Mouse (Mus musculus) midbrain, embryonic 15.5 days (tissue): ENCODE results near the gene Gng11. TPM values are rescaled to one million over a fixed set of nuclear protein-coding genes. Genes with fewer than 3 reads are reported as not detected.

Experiments used
- ATAC-seq: fragments of 200-750 bp; cut with Nextera tagmentation; replicated peaks from 2 replicates; pipeline ENCODE4 v1.8.0; 2017; ENCODE audit warnings: moderate TSS enrichment
- H3K27ac ChIP-seq: fragments of 300-500 bp; sonication (generic); 2 replicates; pipeline ENCODE4 v1.5.1; 2015; ENCODE audit warnings: mild to moderate bottlenecking, inconsistent platforms
- H3K27me3 ChIP-seq: fragments of 300-500 bp; sonication (generic); replicated peaks from 2 replicates; pipeline ENCODE4 v1.6.1; 2015; ENCODE audit warnings: inconsistent platforms
- H3K36me3 ChIP-seq: fragments of 300-500 bp; sonication (generic); replicated peaks from 2 replicates; pipeline ENCODE4 v1.6.1; 2015; ENCODE audit warnings: inconsistent platforms
- H3K4me1 ChIP-seq: fragments of 300-500 bp; sonication (generic); 2 replicates; pipeline ENCODE4 v1.6.1; 2015; ENCODE audit warnings: inconsistent platforms
- H3K4me2 ChIP-seq: fragments of 300-500 bp; sonication (generic); 2 replicates; pipeline ENCODE4 v1.6.1; 2015; ENCODE audit warnings: inconsistent platforms, mild to moderate bottlenecking, moderate library complexity
- H3K4me3 ChIP-seq: fragments of 300-500 bp; sonication (generic); 2 replicates; pipeline ENCODE4 v1.5.1; 2015; ENCODE audit warnings: mild to moderate bottlenecking, inconsistent platforms
- H3K9ac ChIP-seq: fragments of 300-500 bp; sonication (generic); 2 replicates; pipeline ENCODE4 v1.6.1; 2015; ENCODE audit warnings: mild to moderate bottlenecking, inconsistent platforms
- H3K9me3 ChIP-seq: fragments of 300-500 bp; sonication (generic); 2 replicates; pipeline ENCODE4 v1.6.1; 2016; ENCODE audit warnings: inconsistent platforms
- WGBS: fragments of 180-500 bp; shearing (Covaris S2); methylation state at CpG from one replicate; pipeline ENCODE4 v1.1.7; 2015; ENCODE audit warnings: mixed read lengths; 5-methylcytosine and 5-hydroxymethylcytosine counted together
- polyA plus RNA-seq: library from polyadenylated mRNA; unstranded; fragments of >200 nt; fragmentation: Nextera tagmentation; extraction: Ambion mirVana; gene quantifications from 2 replicates; pipeline ENCODE4 v1.2.1, GENCODE M21; 2015

Gng11 gene
- polyA plus RNA-seq: 23.8 and 25.2 TPM in 2 replicates

- Histone ChIP-seq H3K4me1 (peaks cover 5% of the 10 kb centered on the region), H3K27me3 (no peaks in the 10 kb centered on the region), H3K9ac (peak within 1 kb of the TSS; percentile 27), H3K4me2 (peak within 1 kb of the TSS; percentile 53), H3K4me3 (peak within 1 kb of the TSS; percentile 26), H3K36me3 (no peaks in the 10 kb centered on the region), H3K9me3 (no peaks in the 10 kb centered on the region), H3K27ac (peak within 1 kb of the TSS; percentile 50; the same call in 1 of the 2 replicates)
- ATAC-seq: peak; percentile 56; the same call in 1 of the 2 replicates
- under 1% methylated on average over 19 of the region's 19 CpGs for WGBS
These were observed at the start of gene Gng11 for GRCm38 (mm10) chr6:4003890-4004306. TSS of gene Gng11 (plus strand) at chr6:4003904.

- Histone ChIP-seq H3K36me3 (no peaks in the 10 kb centered on the region), H3K27ac (no peak overlapping the region), H3K4me2 (no peak overlapping the region), H3K9me3 (no peaks in the 10 kb centered on the region), H3K4me1 (no peaks in the 10 kb centered on the region), H3K9ac (no peak overlapping the region), H3K4me3 (no peak overlapping the region), H3K27me3 (no peaks in the 10 kb centered on the region)
- no peak for ATAC-seq
- WGBS: 18% methylated on average over 4 of the region's 4 CpGs
These were observed 48.7 kb upstream of the Gng11 start for GRCm38 (mm10) chr6:3954969-3955368.

GRCm38 (mm10) chr6:3967676-3968626 is 35.8 kb upstream of the Gng11 start:
- Histone ChIP-seq H3K27ac (no peak overlapping the region), H3K9ac (no peak overlapping the region), H3K9me3 (no peaks in the 10 kb centered on the region), H3K4me1 (no peaks in the 10 kb centered on the region), H3K36me3 (no peaks in the 10 kb centered on the region), H3K4me2 (peak overlapping the region; percentile 36), H3K4me3 (peak overlapping the region; percentile 5; the same call in 1 of the 2 replicates), H3K27me3 (no peaks in the 10 kb centered on the region)
- 34% methylated on average over 31 of the region's 31 CpGs for WGBS
- ATAC-seq: no peak

GRCm38 (mm10) chr6:3973679-3974078 is 30.0 kb upstream of the Gng11 start:
- ATAC-seq: no peak
- Histone ChIP-seq H3K9me3 (no peaks in the 10 kb centered on the region), H3K27me3 (no peaks in the 10 kb centered on the region), H3K4me1 (no peaks in the 10 kb centered on the region), H3K4me2 (no peak overlapping the region), H3K9ac (no peak overlapping the region), H3K4me3 (no peak overlapping the region), H3K27ac (no peak overlapping the region), H3K36me3 (no peaks in the 10 kb centered on the region)
- WGBS: 76% methylated on average over 1 of the region's 1 CpGs

- Histone ChIP-seq H3K9ac (no peak overlapping the region), H3K36me3 (no peaks in the 10 kb centered on the region), H3K27me3 (no peaks in the 10 kb centered on the region), H3K4me1 (no peaks in the 10 kb centered on the region), H3K27ac (no peak overlapping the region), H3K9me3 (no peaks in the 10 kb centered on the region), H3K4me3 (no peak overlapping the region), H3K4me2 (no peak overlapping the region)
- WGBS: 88% methylated on average over 5 of the region's 5 CpGs
- no peak for ATAC-seq
These were observed 20.9 kb upstream of the Gng11 start for GRCm38 (mm10) chr6:3982661-3983284.

- Histone ChIP-seq H3K27ac (no peak within 1 kb of the TSS), H3K9ac (no peak within 1 kb of the TSS), H3K36me3 (no peaks in the 10 kb centered on the region), H3K4me3 (no peak within 1 kb of the TSS), H3K9me3 (no peaks in the 10 kb centered on the region), H3K4me2 (no peak within 1 kb of the TSS), H3K27me3 (no peaks in the 10 kb centered on the region), H3K4me1 (no peaks in the 10 kb centered on the region)
- 78% methylated on average over 3 of the region's 3 CpGs for WGBS
- ATAC-seq: no peak
These were observed 15.0 kb upstream of the Gng11 start, which contains the start of gene Tfpi2 for GRCm38 (mm10) chr6:3988750-3989149. TSS of gene Tfpi2 (minus strand) at chr6:3988919.

GRCm38 (mm10) chr6:3993492-3993891 is 10.2 kb upstream of the Gng11 start, which contains the start of gene Gngt1:
TSS of gene Gngt1 (plus strand) at chr6:3993792.
- ATAC-seq: no peak
- Histone ChIP-seq H3K4me1 (no peaks in the 10 kb centered on the region), H3K4me3 (no peak within 1 kb of the TSS), H3K9ac (no peak within 1 kb of the TSS), H3K4me2 (no peak within 1 kb of the TSS), H3K27me3 (no peaks in the 10 kb centered on the region), H3K27ac (no peak within 1 kb of the TSS), H3K9me3 (no peaks in the 10 kb centered on the region), H3K36me3 (no peaks in the 10 kb centered on the region)
- 86% methylated on average over 6 of the region's 6 CpGs for WGBS

- WGBS: 81% methylated on average over 4 of the region's 4 CpGs
These were observed 5.6 kb upstream of the Gng11 start for GRCm38 (mm10) chr6:3998089-3998488.

GRCm38 (mm10) chr6:3999296-3999695 is 4.4 kb upstream of the Gng11 start:
- no peak overlapping the region for H3K4me2 ChIP-seq
- no peak overlapping the region for H3K27ac ChIP-seq
- 55% methylated on average over 6 of the region's 6 CpGs for WGBS

More at GRCm38 (mm10) chr6:3998089-3998488, 5.6 kb upstream of the Gng11 start:
- no peak overlapping the region for H3K27ac ChIP-seq
- no peak for ATAC-seq
- H3K4me3 ChIP-seq: no peak overlapping the region
- H3K36me3 ChIP-seq: no peaks in the 10 kb centered on the region
- no peaks in the 10 kb centered on the region for H3K27me3 ChIP-seq
- H3K9me3 ChIP-seq: no peaks in the 10 kb centered on the region
- no peak overlapping the region for H3K9ac ChIP-seq
- no peak overlapping the region for H3K4me2 ChIP-seq
- H3K4me1 ChIP-seq: no peaks in the 10 kb centered on the region

GRCm38 (mm10) chr6:4000716-4001115 is 3.0 kb upstream of the Gng11 start:
- WGBS: 77% methylated on average over 3 of the region's 3 CpGs
- H3K27ac ChIP-seq: no peak overlapping the region
- no peak overlapping the region for H3K4me2 ChIP-seq
- no peak overlapping the region for H3K4me3 ChIP-seq
- H3K36me3 ChIP-seq: no peaks in the 10 kb centered on the region
- no peak for ATAC-seq
- H3K27me3 ChIP-seq: no peaks in the 10 kb centered on the region
- peaks cover 5% of the 10 kb centered on the region for H3K4me1 ChIP-seq
- H3K9ac ChIP-seq: no peak overlapping the region
- no peaks in the 10 kb centered on the region for H3K9me3 ChIP-seq

More at GRCm38 (mm10) chr6:3999296-3999695, 4.4 kb upstream of the Gng11 start:
- Histone ChIP-seq H3K36me3 (no peaks in the 10 kb centered on the region), H3K27me3 (no peaks in the 10 kb centered on the region), H3K4me3 (no peak overlapping the region), H3K4me1 (peaks cover 5% of the 10 kb centered on the region), H3K9ac (no peak overlapping the region), H3K9me3 (no peaks in the 10 kb centered on the region)
- no peak for ATAC-seq

GRCm38 (mm10) chr6:4003445-4003844 is 259 bp upstream of the Gng11 start:
- ATAC-seq: no peak
- Histone ChIP-seq H3K9me3 (no peaks in the 10 kb centered on the region), H3K4me3 (no peak overlapping the region), H3K4me2 (no peak overlapping the region), H3K4me1 (peaks cover 5% of the 10 kb centered on the region), H3K27me3 (no peaks in the 10 kb centered on the region), H3K9ac (no peak overlapping the region), H3K36me3 (no peaks in the 10 kb centered on the region), H3K27ac (no peak overlapping the region)
- WGBS: 54% methylated on average over 4 of the region's 4 CpGs

- Histone ChIP-seq H3K27me3 (no peaks in the 10 kb centered on the region), H3K9ac (no peak overlapping the region), H3K9me3 (no peaks in the 10 kb centered on the region), H3K36me3 (no peaks in the 10 kb centered on the region), H3K4me1 (peaks cover 5% of the 10 kb centered on the region), H3K4me3 (peak overlapping the region; percentile 26; the same call in 1 of the 2 replicates), H3K27ac (no peak overlapping the region), H3K4me2 (no peak overlapping the region)
- 75% methylated on average over 2 of the region's 2 CpGs for WGBS
- no peak for ATAC-seq
These were observed 1.1 kb downstream of the Gng11 start for GRCm38 (mm10) chr6:4004808-4005207.
